Mouse (Mus musculus) kidney, postnatal 4 days (tissue): Measurements from ENCODE around the gene Gm8281.
"Not testable (repeated sequence)": the region's sequence is repeated elsewhere in the genome, so short reads cannot be mapped to it uniquely, and the experiment has no call there.

Source experiments
- DNase-seq, 2 experiments: peaks; one replicate each; pipeline ENCODE4 v3.0.0; 2021; ENCODE audit warnings: mixed read lengths in 2 of 2

Gm8281 gene

DNA sequence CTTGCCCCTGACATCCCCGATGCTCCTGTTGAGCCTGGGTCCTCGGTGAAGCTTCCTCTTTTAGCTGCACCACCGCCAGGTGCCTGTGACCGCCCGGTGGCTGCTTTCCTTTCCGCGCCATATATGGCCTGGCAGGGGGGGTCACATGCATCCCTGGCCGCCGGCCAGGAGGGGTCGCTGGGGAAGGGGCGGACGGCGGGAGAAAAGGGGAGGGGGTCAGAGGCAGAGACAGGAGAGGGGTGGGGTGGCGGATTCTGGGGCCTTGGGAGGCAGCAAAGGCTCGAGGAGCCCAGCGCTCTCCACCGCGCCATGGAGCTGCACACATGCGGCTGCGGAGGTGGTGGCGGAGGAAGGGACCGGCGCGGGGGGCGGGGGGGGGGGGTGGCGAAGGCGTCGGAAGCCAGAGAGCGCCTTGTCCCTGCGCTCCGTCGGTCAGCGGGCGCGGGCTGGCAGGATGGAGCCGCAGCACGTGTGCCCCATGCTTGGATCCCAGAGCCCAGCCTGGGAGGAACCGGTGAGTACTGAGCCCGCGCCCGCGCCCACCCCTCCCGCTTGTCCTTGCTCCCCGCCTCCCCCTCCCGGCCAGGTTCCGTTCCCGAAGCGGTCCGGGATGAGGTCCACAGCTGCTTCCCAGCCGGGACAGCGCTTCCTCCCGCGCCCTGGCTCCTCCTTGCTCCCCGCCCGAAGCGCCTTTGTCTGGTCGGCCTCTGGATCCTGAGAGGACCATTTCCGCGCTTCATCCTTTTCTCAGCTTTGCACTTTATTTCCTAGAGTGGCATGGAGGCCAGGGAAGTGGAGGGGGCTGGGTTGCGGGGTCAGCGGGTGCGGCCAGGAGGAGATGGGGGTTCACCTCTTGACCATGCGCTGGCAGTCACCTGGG, at the start of gene Gm8281:
Gene Gm8281 (plus strand): TSS at position 430 of the 880 bp plus-strand sequence.
- peak; percentile 1 to 2 for DNase-seq

DNA sequence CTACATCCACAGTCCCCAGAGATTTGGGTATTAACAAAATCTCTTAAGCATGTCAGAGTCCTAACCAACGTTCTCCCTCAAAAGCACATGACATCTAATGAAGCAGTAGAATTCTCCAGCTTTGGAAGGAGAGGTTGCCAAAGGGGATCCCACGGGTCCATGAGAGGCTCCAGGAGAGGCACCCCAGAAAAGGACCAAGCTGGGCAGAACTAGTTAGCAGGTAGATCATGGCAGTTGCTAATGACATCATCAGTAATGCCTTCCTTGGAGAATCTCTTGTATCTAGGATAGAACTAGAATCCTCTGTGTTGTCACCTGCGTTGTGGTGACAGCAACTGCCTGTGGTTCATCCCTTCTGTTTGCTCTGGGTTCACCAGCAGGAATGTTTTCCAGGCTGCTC, 20.5 kb upstream of the Gm8281 start, which contains the start of gene 4930555G01Rik:
Gene 4930555G01Rik (plus strand): TSS at position 301 of the 400 bp plus-strand sequence.
- DNase-seq, result not testable (repeated sequence)

GRCm38 (mm10) chr14:5131219-5131618, 60.4 kb downstream of the Gm8281 start, which contains the start of gene Gm8279:
TSS of gene Gm8279 (plus strand) at chr14:5131519.
- DNase-seq, result not testable (repeated sequence)
